Mouse (Mus musculus) regulatory T cell (primary cell): ENCODE results near the gene Crygn.

Experiments
- in situ Hi-C: fragments of 300-600 bp; cut with MboI, MseI; formaldehyde crosslinking; loops from one replicate; pipeline ENCODE4 v1.15.1; 2025; ENCODE audit warnings: high pct_unique_total_duplicates

Gene Crygn

DNA sequence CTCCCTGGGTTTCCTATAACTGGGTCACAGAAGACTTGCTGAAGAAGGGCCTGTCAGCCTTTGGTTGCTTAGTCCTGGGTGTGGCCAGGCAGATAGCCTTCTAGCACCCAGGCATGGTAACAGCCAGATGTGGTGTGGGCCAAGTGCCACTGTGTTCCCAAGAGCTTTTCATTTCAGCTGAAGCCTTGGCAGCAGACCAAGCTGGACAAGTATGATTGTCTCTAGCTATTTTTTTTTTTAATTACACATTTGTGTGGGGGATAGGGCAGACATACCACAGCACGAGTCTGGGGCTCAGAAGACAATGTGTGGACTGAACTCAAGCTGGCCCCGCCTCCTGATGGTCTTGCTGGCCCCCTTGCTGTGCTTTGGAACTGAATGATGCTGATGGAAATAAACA lies 47.8 kb downstream of the Crygn start:
- in situ Hi-C loops: no loop called here

DNA sequence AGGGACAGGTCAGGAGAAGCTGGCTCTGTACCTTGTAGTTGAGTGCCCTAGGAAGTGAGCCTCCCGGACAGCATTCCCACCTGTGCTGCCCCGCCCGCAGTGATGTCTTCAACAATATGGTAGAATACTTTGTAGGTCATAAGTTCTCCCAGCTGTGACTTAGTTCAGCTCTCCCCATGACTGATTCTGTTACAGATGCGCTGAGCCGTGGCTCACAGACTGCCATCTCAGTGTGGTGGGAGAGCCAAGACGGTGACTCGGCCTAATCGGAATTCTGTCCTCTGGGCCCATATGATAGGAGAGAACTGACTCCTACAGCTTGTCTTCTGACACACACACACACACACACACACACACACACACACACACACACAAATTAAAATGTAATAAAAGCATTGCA lies 53.2 kb downstream of the Crygn start:
- in situ Hi-C loops: no loop called here

DNA sequence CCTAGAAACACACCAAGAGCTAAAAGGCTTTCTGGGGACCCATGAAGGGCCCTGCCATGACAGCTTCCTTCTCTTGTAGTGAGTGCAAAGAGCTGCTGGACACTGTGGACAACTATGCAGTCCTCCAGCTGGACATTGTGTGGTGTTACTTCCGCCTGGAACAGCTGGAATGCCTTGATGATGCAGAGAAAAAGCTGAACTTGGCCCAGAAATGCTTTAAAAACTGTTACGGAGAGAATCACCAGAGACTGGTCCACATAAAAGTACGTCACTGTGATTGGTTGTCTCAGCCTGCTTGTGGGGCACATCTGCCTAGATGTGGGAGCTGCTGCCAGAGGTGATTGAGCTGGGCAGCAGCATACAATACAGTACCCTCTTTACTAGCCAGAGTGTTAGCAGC lies 56.5 kb downstream of the Crygn start:
- in situ Hi-C loops: no loop called here
